Mouse (Mus musculus) layer of hippocampus, postnatal 14 days (tissue): Measurements from ENCODE around the gene Gm884. TPM values are rescaled to one million over a fixed set of nuclear protein-coding genes. Genes with fewer than 3 reads are reported as not detected.

Source experiments
- DNase-seq, 2 experiments: peaks; one replicate each; pipeline ENCODE4 v3.0.0; 2021 to 2022; ENCODE audit warnings: low spot score in 2 of 2, mixed read lengths in 1 of 2
- long read RNA-seq, 2 experiments: library from polyadenylated mRNA; stranded (forward); transcript quantifications; one replicate each; pipeline ENCODE4 v2.0.0; 2021
- total RNA-seq, 2 experiments: library from RNA; stranded (reverse); gene quantifications; 2 replicates each; pipeline ENCODE4 v1.2.3; 2021

Gene Gm884
- not detected for total RNA-seq
- long read RNA-seq, experiment 1, result 0 reads
- long read RNA-seq, experiment 2, result 0 reads

DNA sequence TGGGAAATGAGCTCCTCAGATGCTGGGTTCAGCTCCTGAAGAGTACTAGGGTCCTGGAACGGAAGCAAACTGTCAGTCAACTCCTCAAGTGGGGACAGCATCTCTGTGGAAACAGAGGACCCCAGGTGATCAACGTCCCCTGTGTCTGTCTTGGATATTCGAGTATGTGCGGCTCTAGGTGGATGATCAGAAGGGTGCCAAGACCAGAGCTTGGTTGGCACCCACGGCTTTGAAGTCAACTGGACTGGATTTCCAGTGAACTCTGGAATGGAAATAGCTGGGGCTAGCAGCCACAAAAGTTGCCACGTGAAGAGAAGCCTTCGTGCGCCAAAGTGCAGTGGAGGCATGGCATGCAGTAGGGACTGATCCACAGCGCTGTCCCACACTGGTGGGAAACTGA is at the start of gene Gm884:
Gm884 (minus strand) TSS at position 101 of the 400 bp plus-strand sequence.
- no peak for DNase-seq

- no peak for DNase-seq
Measured at GRCm38 (mm10) chr11:103666907-103667426, 46.0 kb upstream of the Gm884 start.

DNA sequence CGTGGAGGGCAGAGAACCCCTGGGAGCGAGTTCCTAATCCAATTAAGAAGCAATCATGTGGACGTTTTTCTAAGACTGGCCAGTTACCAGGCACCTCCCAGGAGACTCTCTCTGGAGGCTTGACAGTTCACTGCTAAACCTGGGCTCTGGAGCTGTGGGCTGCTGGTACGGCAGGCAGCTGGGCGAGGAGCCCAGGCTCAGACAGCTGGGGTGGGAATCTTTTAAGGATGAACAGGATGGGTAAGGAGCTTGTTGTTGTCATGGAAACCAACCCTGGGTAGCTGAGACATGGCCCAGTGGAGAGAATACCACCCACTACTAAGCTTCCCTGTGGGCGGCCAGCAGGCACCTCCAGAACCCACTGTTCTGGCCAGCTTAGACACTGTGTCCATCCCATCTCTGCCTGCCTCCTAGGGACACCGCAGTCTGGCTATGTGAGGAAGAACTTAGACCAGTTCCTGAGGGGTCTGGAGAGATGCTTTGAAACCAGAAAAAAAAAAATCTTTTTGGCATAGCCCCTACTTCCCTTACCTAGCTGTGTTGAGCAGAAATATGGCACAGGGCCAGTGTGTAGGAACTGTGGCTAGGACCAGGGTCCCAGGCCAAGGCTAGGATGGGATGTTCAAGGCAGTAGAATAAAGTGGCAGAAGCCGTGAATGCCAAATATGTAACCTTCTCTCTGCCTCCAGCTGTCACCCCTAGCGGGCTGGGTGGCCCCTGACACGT is 45.4 kb upstream of the Gm884 start:
- DNase-seq, result peak in 1 of 2 experiments; percentile 77

- DNase-seq, result no peak
Measured at GRCm38 (mm10) chr11:103665695-103666094, 44.8 kb upstream of the Gm884 start.

- DNase-seq, result no peak
Measured at GRCm38 (mm10) chr11:103663119-103663518, 42.2 kb upstream of the Gm884 start.

GRCm38 (mm10) chr11:103662546-103662945 is 41.6 kb upstream of the Gm884 start:
- peak in 1 of 2 experiments; percentile 68 for DNase-seq

GRCm38 (mm10) chr11:103661863-103662262 is 40.9 kb upstream of the Gm884 start:
- no peak for DNase-seq

DNA sequence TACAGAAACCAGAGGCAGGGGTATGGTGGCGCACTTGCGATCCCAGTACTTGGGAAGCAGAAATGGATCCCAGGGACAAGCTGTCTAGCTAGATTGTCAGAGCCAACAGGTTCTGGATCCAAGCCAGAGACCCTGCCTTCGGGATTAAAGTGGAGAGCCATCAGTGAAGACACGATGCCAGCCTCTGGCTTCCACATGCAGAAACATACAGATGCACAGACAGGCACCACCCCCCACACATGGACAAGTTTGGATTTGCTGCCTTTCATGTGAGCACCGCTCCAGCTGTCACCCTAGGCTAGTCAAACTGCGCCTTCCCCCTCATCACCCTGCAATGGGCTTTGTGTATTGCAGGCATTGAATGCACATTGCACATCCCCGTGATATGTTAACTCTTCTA is 37.2 kb upstream of the Gm884 start:
- DNase-seq, result no peak

DNA sequence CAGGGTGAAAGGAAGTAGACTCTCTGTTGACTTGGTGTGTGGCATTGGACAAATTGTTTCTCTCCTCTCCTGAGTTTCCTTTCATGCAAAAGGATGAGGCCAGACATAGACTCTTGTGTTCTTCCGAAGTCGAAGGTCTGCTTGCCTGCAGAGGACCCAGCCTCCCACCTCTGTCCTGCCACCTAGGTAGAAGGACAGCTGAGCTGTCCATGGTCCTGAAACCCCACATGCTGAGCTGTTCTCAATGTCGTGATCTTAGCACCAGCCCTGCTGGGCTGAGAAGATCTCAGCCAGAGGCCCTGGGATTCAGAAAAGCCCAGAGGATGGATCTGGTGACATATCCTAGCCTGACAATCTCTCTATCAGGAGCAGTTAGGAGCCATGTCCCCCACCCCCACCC is 35.6 kb upstream of the Gm884 start:
- no peak for DNase-seq

DNA sequence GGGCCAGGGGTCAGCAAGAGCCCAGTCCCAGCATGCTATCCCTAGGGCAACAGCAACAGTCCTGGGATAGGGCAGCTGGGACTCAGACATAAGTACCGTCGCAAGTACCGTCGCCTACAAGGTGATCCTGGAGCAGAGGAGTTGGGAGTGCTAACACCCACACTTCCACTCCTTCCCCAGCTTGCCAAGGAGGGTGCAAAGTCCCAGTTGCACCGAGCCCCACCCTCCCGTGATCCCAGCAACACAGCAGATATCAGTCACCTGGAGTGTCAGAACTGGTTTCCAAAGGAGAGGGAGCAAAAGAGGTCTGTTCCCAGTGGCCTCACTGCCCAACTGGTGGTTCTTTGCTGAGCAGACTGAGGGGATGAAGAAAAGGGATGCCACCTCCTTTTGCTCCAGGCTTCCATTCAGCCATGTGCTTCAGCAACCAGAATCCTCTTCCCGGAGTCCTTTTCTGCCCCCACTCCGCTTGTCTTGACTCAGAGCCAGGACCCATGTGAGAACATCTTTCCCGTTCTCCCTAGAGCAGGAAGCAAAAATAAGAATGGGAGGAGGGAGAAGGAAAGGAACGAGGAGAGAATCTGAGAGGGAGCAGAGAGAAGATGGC is 32.5 kb upstream of the Gm884 start:
- peak in 1 of 2 experiments; percentile 64 for DNase-seq

DNA sequence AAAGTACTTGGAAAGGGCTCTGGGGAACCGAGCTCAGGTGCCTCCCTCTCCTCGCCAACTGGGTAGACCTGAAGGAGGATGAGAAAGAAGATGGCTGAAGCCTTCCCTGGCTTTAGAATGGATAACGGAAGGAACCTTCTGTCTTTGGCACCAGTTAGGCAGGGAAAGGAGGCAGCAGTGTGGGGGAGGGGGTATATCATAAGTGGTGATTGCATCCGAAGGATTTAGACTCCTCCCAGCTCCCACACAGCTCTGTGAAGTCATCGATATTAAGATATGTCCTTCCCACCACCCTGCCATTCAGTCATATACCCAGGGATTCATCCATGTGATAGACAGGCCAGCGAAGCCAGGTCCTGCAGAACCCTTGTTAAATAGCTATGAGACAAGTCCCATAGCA is 30.5 kb upstream of the Gm884 start:
- no peak for DNase-seq

GRCm38 (mm10) chr11:103649983-103650493 is 29.1 kb upstream of the Gm884 start:
- DNase-seq, result no peak

- peak; percentile 69 to 84 for DNase-seq
Measured at GRCm38 (mm10) chr11:103649301-103649982, 28.5 kb upstream of the Gm884 start, which contains the start of gene Rprml. Rprml (plus strand) TSS chr11:103649570.

GRCm38 (mm10) chr11:103648656-103649055 is 27.7 kb upstream of the Gm884 start:
- peak in 1 of 2 experiments; percentile 51 for DNase-seq

DNA sequence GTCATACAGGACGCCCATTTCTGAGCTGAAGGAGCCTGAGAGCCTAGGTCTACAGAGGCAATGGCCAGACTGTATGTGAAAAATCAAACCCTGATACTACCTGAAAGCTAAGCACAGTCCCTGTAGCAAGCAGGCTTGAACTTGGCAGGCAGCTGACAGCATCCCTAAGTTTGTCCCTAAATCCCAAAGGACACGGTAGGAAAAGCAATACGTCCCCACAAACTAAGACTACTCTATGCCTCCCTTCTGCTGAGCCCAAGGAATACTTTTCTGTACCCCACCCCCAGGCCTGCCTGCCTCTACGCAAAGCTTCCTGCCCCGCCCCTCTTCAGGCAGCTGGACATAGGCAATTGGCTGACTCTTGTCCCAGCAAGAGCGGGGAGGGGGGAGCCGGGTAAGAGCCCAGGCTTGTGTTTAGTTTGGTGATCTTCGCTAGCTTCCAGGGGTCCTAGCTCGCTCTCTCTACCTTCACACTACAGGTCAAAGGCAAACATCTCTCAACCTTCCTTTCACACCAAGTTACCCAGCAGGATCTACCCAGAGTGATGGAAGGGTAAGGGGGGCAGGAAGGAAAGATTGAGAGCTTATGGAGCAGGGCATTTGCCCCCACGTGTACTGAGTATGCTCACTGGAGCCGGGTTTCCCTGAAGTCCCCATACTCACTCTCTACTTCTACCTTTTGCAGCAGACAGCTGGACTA is 27.1 kb upstream of the Gm884 start:
- DNase-seq, result no peak

DNA sequence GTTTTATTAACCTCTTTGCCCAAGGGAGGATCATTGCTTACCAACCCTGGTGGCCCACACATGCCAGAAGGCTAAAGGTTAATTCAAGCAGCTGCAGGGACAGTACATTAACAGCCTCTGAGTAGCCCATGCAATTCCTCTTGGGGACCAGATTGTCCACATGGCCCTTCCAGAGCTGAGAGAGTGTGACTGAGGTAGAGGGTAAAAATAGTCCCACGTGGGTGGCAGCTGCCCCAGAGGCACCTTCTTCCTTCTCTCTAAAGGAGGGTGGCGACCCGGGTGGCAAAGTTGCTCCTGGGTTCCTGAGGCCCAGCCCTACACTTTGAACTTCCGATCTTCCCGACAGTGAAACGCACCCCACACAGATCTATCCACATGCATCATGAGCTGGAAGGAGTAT is 25.4 kb upstream of the Gm884 start:
- DNase-seq, result no peak

GRCm38 (mm10) chr11:103645731-103646130 is 24.8 kb upstream of the Gm884 start:
- no peak for DNase-seq

GRCm38 (mm10) chr11:103643211-103643610 is 22.3 kb upstream of the Gm884 start:
- no peak for DNase-seq

DNA sequence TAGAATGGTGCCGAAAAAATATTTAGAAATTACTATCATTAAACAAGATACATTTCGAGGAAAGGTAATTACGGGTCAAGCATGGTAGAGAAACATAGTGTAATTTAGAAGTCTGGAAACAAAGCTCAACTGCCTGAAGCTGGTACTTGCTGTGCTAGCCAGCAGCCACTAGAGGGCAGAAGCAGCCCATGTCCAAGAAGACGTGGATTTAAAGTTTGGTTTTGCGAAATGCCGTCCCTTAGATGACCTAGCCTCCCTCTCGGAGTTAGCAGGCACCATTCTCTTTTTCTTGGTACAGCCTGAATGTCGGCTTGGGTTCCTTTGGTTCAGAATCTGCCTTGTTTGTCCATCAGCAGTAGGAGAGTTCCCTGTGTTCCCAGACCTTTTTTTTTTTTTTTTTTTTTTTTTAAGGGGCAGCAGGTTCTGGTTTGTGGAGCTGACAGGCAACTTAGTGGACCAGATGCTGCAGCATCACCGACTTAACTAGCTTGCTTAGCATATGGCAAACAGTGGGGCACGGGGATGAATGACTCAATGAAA is 18.5 kb upstream of the Gm884 start:
- DNase-seq, result peak in 1 of 2 experiments; percentile 72

DNA sequence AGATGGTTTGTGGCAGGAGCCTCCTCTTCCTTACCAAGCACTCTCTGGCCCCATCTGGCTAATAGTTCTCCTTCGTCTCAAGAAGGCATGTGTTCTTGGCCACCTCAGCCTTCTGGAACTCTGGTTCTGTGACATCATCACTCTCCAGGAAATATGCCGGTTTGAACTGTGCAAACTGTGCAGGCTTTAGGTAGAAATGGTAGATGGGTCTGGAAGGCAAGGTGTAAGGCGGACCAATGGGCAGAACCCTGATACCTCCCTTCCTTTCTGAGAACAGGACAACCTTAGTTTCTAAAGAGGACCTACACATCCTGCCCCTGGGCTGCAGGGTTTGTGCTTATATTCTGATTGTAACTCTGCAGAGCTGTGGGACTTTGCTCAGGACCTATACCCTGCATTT is 17.9 kb upstream of the Gm884 start, which contains the start of gene Lyzl6:
Lyzl6 (minus strand) TSS at position 101 of the 400 bp plus-strand sequence.
- DNase-seq, result no peak

GRCm38 (mm10) chr11:103636261-103636660 is 15.3 kb upstream of the Gm884 start:
- DNase-seq, result no peak
